Mouse (Mus musculus) E14TG2a.4 (cell line): ENCODE measurements around the gene Slc2a12.

ENCODE experiments used
- CTCF ChIP-seq: conservative IDR thresholded peaks from 2 replicates; pipeline ENCODE4 v1.5.1; 2014; ENCODE audit warnings: low read length
- POU5F1 ChIP-seq: IDR thresholded peaks from 2 replicates; pipeline ENCODE4 v1.6.1; 2014; ENCODE audit warnings: low read length, borderline replicate concordance

DNA sequence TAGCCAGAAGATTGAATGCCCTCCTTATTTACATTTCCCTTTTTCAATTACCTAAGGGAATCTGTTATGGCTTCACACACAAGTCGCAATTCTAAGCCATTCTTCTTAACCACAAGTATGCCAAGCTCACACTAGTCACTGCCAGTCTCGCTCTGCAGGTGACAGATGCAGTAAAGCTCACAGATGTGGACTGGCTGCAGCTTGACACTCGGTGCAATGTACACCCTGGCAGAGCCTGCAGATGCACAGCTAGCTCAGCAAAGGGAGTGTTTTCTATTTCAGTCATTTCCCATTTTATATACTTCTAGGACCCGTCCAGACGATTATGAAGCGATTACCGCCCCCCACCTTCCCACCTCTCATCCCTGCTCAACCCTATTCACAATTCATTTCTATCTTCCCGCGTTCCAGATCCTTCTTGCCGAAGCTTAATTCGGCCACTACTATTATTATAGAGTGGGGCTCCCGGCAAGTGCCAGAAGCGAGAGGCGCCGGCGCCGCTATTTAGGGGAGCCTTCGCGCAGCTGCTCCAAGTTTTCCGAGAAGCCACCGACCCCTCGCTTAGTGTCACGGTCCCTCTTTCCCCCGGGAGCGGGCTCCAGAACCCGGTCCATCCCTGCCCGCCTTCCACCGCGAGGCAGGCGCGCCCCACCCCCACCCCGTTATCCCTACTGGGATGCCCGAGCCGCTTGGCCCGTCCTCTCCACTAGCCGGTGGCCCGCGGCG lies 85.6 kb downstream of the Slc2a12 start:
- TF ChIP-seq CTCF (no peak), POU5F1 (no peak)
